Mouse (Mus musculus) testis, adult 2 months (tissue): ENCODE results near the gene Tac4. TPM values are rescaled to one million over a fixed set of nuclear protein-coding genes. Genes with fewer than 3 reads are reported as not detected.

ENCODE experiments used
- H3K27ac ChIP-seq: fragments of 200-500 bp; 2 replicates; pipeline ENCODE4 v1.5.1; 2012; ENCODE audit warnings: low read depth, low read length; ENCODE audit not compliant: control insufficient read depth, insufficient read depth
- H3K27me3 ChIP-seq: fragments of 200-500 bp; 2 replicates; pipeline ENCODE4 v1.6.1; 2012; ENCODE audit warnings: mild to moderate bottlenecking, low read length, moderate library complexity; ENCODE audit not compliant: control insufficient read depth, insufficient read depth
- H3K36me3 ChIP-seq: fragments of 200-500 bp; 2 replicates; pipeline ENCODE4 v1.6.1; 2012; ENCODE audit warnings: mild to moderate bottlenecking, low read length; ENCODE audit not compliant: control insufficient read depth, insufficient read depth
- H3K4me1 ChIP-seq: fragments of 200-500 bp; 2 replicates; pipeline ENCODE4 v1.6.1; 2012; ENCODE audit warnings: low read length; ENCODE audit not compliant: control insufficient read depth, insufficient read depth
- H3K4me3 ChIP-seq: fragments of 200-500 bp; 2 replicates; pipeline ENCODE4 v1.5.1; 2012; ENCODE audit warnings: low read depth, mild to moderate bottlenecking, low read length, moderate library complexity, mixed read lengths; ENCODE audit not compliant: control insufficient read depth
- CTCF ChIP-seq: fragments of 200-500 bp; IDR thresholded peaks from 2 replicates; pipeline ENCODE4 v1.5.1; 2012; ENCODE audit warnings: low read depth, mild to moderate bottlenecking, inconsistent platforms, low read length, moderate library complexity; ENCODE audit not compliant: control insufficient read depth, insufficient read depth, insufficient replicate concordance
- POLR2A ChIP-seq: fragments of 200-500 bp; IDR thresholded peaks from 2 replicates; pipeline ENCODE4 v1.6.1; 2012; ENCODE audit warnings: low read depth, mild to moderate bottlenecking, inconsistent platforms, low read length, moderate library complexity; ENCODE audit not compliant: control insufficient read depth
- polyA plus RNA-seq: library from polyadenylated mRNA; depleted of rRNA; stranded (reverse); fragments of >200 nt; gene quantifications from 2 replicates; pipeline ENCODE4 v1.2.3, GENCODE M21; 2012; rRNA removed

The Tac4 gene
- polyA plus RNA-seq = not detected in 2 replicates

DNA sequence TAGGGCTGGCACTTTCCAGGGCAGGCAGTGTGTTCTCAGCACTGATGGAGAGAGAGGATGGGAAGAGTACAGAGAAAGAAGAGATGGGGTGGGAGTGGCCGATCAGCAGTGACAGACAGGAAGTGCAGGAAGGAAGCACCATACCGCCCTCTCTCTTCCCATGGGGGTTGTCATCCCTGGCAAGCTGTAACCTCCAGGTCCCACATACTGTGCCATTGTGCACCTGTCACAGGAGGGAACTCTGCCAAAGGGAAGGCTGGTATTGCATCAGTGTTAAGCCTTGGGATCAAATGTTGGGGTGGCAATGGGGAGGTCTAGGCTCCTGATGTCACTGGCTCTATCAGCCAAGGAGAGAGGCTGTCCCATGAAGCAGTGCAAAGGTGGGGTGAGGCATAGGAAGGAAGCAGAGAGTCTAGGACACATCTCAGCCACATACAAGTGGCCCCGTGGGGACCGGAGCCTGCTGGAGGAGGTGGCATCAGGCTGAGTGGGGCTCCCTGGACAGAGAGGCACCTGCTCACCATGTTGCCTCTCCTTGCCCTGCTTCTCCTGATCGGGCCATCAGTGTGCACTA, at the start of gene Tac4:
Gene Tac4 (plus strand): TSS at position 352 of the 574 bp plus-strand sequence.
- TF ChIP-seq POLR2A (no peak), CTCF (no peak)
- H3K36me3 ChIP-seq = no peaks in the 10 kb centered on the region
- H3K27ac ChIP-seq = no peak within 1 kb of the TSS
- peaks cover 6% of the 10 kb centered on the region for H3K4me1 ChIP-seq
- H3K4me3 ChIP-seq = no peak within 1 kb of the TSS
- H3K27me3 ChIP-seq = no peaks in the 10 kb centered on the region

DNA sequence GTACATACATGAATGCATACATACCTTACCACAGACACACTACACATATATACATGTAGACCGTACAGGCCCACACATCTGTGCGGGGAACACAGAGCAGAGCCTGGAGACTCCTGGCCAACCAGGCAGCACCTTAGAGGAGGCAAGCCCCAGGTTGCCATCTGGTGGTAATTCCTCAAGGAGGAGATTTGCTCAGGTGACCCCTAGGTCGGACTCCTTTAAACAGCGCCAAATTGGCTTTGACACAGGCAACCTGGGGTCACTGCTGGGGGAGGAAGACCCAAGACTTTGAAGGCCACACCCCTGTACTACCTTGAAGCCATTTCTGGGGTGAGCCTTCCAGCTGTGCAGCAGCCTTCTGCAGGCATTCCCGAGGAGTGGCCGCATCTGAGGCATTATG, 47.7 kb upstream of the Tac4 start:
- no peak for TF ChIP-seq POLR2A
- no peak for TF ChIP-seq CTCF
- Histone ChIP-seq H3K27me3 (no peaks in the 10 kb centered on the region), H3K27ac (no peak overlapping the region), H3K36me3 (no peaks in the 10 kb centered on the region), H3K4me1 (peaks cover 3% of the 10 kb centered on the region; the same call in 1 of the 2 replicates), H3K4me3 (no peak overlapping the region)

DNA sequence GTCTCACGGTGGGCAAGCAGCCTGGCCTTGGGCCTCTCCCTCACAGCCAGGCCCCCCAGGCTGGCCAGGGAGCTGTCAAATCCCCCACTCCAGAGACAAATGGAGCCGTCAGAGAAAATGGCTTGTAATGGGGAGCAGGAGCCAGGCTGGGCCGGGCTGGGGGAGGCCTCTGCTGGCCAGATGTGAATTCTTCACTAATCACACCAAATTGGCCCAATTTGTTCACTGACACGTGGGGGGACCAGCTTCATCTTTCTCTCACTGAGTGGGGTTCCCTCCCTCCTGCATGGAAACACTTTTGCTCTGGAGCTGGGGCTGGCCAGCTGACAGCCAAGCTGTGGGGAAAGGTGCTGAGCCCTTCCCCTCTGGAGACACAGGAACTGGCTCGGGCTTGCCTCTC, 47.0 kb upstream of the Tac4 start:
- H3K27me3 ChIP-seq = no peaks in the 10 kb centered on the region
- H3K4me3 ChIP-seq = no peak overlapping the region
- TF ChIP-seq POLR2A (no peak), CTCF (no peak)
- H3K36me3 ChIP-seq = no peaks in the 10 kb centered on the region
- peaks cover 3% of the 10 kb centered on the region; the same call in 1 of the 2 replicates for H3K4me1 ChIP-seq
- H3K27ac ChIP-seq = no peak overlapping the region

DNA sequence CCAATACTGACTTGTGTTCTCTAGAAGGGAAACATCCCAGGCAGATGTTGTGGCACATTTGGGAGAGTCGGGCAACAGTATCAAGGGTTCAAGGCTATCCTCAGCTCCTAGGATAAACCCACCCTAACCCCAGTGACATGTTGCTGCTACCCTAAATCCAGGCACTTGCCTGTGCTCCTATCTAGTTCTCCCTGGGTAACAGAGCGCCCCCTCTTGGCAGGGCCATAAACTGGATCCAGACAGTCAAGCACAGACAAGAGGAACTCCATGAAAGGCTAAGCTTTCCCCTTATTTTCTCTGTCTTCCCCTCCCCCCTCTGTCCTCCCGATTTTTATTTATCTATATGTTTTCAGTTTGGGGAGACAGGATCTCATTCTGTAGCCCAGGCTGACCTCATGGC, 45.1 kb upstream of the Tac4 start:
- H3K27me3 ChIP-seq = no peaks in the 10 kb centered on the region
- no peaks in the 10 kb centered on the region for H3K4me1 ChIP-seq
- H3K4me3 ChIP-seq = no peak overlapping the region

DNA sequence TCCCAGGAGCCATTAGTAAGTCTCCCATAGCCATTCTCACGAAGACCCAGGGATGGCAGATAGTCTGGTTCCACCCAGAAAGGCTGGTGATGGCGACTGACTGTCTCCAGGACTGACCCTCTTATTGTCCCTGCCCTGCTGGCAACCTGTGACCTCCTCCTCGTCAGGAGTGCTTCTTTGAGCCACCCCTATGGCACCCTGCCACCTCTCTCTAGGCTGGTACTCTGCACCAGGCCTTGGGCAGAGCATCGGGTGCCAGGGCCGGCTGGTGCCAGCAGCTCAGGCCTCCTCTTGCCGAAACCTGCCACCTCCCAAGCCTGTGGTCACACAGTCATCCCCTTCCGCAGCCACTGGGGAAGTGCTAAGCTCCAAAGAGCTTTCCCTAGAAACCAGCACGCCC, 42.2 kb upstream of the Tac4 start:
- Histone ChIP-seq H3K4me1 (peaks cover 9% of the 10 kb centered on the region), H3K27me3 (no peaks in the 10 kb centered on the region), H3K36me3 (no peaks in the 10 kb centered on the region), H3K4me3 (no peak overlapping the region), H3K27ac (no peak overlapping the region)
- TF ChIP-seq CTCF = no peak
- TF ChIP-seq POLR2A = no peak

More for the DNA sequence above, 45.1 kb upstream of the Tac4 start:
- TF ChIP-seq POLR2A (no peak), CTCF (no peak; the same call in 1 of the 2 replicates)
- no peak overlapping the region for H3K27ac ChIP-seq
- no peaks in the 10 kb centered on the region for H3K36me3 ChIP-seq

DNA sequence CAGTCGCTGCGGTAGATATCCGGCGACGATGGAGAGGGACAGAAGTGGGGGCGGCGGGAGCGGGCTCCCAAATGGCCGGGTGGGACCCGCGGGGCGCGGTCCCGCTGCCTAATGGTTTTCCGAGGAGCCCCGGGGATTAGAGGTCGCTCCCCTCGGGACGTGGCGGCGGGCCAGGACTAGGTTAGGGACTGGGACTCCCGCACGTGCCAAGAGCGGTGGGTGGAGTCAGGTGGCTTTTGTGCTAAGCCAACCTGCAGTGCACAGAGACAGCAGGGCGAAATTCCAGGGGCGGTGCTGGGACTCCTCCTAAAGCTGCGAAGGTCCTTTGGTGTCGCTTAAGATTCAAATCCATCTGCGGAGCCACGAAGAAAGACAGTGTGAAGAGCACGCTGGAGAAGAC, 37.9 kb upstream of the Tac4 start:
- Histone ChIP-seq H3K36me3 (no peaks in the 10 kb centered on the region), H3K4me1 (peaks cover 9% of the 10 kb centered on the region), H3K4me3 (peak overlapping the region; percentile 55), H3K27ac (no peak overlapping the region), H3K27me3 (no peaks in the 10 kb centered on the region)
- TF ChIP-seq POLR2A (no peak), CTCF (no peak)

DNA sequence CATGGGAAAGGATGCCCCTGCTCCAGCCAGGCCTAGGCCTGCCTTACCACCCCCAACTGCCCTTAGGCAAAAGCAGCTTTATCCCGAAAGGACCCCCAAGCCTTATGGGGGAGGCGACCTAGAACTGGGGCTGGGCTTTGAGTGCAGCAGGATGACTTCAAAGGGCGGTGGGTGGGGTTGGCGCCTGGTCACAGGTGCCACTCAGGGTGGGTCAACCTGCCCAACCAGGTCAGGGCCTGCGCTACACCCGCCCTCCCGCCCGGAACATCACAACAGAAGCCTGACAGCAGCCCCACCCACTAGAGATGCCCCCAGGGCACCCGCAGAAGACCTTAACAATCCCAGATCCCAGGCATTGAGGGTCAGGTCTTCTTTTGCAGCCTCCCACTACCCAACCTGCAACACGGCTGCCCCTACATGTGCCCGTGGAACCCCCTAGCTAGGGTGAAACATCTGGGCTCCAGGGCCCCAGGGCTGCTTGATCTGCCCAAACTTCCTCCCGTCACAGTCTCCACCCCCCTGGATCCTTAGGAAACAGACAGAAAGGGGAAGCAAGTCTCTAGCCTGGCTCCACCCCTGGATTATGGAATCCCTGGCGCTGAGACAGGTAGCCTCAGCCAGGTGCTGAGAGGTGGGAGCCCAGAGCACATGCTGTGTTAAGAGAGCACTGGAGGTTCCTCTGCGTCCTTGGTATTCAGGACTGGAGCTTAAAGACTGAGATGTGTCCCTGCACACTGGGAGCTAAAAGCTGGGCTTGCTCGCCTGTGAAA, 37.0 kb upstream of the Tac4 start:
- Histone ChIP-seq H3K4me1 (peaks cover 9% of the 10 kb centered on the region), H3K4me3 (no peak overlapping the region), H3K36me3 (no peaks in the 10 kb centered on the region), H3K27ac (no peak overlapping the region), H3K27me3 (no peaks in the 10 kb centered on the region)
- no peak for TF ChIP-seq POLR2A
- no peak for TF ChIP-seq CTCF
